8 mouse cellular contexts compared by ENCODE assay signal in genomic region chr11:6465122-6465521, GRCm38 (mm10). TPM values are rescaled to one million over a fixed set of nuclear protein-coding genes. Genes with fewer than 3 reads are reported as not detected.
DNase-seq lines count a peak whose midpoint lies in the region; ATAC-seq and TF ChIP-seq lines count a peak whose summit lies in the region.

No protein-coding gene starts in this region.

- DNase-seq in 3T3-L1 (ENCODE audit: low read depth, low spot score): peak; percentile 92
- peak; percentile 68 for DNase-seq in MEL-GATA-1-ER (ENCODE audit: extremely low read depth, low read depth)
- DNase-seq in cerebellum, adult 2 months: peak; percentile 71 to 73
- DNase-seq in forelimb bud, embryonic 11.5 days (ENCODE audit: low read depth, low spot score): peak; percentile 63
- DNase-seq in kidney, adult 18-20 months: peak; percentile 57
- DNase-seq in liver, embryonic 13.5 days: peak; percentile 39
- peak; percentile 62 to 74 for DNase-seq in natural killer cell, adult 2 months (ENCODE audit: low spot score in 2 of 2)
- peak; percentile 77 for DNase-seq in stomach, postnatal 0 days (ENCODE audit: low spot score)

- TF ChIP-seq EP300 in stomach, postnatal 0 days (optimal IDR thresholded peaks at IDR 0.05): no peak

- WGBS in cerebellum, adult 2 months: 14% methylated on average over 4 of the region's 4 CpGs
- WGBS in liver, embryonic 13.5 days (ENCODE audit: insufficient replicate concordance): 21% methylated on average over 4 of the region's 4 CpGs
- 26% methylated on average over 4 of the region's 4 CpGs for WGBS in stomach, postnatal 0 days

- no peak overlapping the region for H3K4me2 ChIP-seq in liver, embryonic 13.5 days
- no peak overlapping the region for H3K4me2 ChIP-seq in stomach, postnatal 0 days (replicated peaks; ENCODE audit: low read depth)

- TF ChIP-seq POLR2A in cerebellum, adult 2 months (IDR thresholded peaks at IDR 0.05; ENCODE audit: borderline replicate concordance, insufficient read depth, low read length): no peak

- H3K36me3 ChIP-seq in liver, embryonic 13.5 days: peaks cover 27% of the 10 kb centered on the region
- H3K36me3 ChIP-seq in stomach, postnatal 0 days (ENCODE audit: control insufficient read depth, insufficient read depth, low read length): no peaks in the 10 kb centered on the region; the same call in none of the 2 replicates

- no peak overlapping the region for H3K27ac ChIP-seq in cerebellum, adult 2 months (ENCODE audit: insufficient read depth, low read length)
- H3K27ac ChIP-seq in liver, embryonic 13.5 days: no peak overlapping the region
- H3K27ac ChIP-seq in stomach, postnatal 0 days (replicated peaks): no peak overlapping the region

- peak; percentile 63; the same call in 1 of the 2 replicates for TF ChIP-seq CTCF in cerebellum, adult 2 months (IDR thresholded peaks at IDR 0.05; ENCODE audit: borderline replicate concordance, insufficient read depth, low read depth, low read length)
- peak; percentile 78 for TF ChIP-seq CTCF in stomach, postnatal 0 days (IDR thresholded peaks at IDR 0.05; ENCODE audit: low read depth)

- no peak overlapping the region for H3K9ac ChIP-seq in liver, embryonic 13.5 days
- no peak overlapping the region for H3K9ac ChIP-seq in stomach, postnatal 0 days (ENCODE audit: low read length)

- H3K9me3 ChIP-seq in liver, embryonic 13.5 days (replicated peaks): no peaks in the 10 kb centered on the region
- H3K9me3 ChIP-seq in stomach, postnatal 0 days (ENCODE audit: control insufficient read depth, low read length): no peaks in the 10 kb centered on the region

- H3K4me1 ChIP-seq in cerebellum, adult 2 months (ENCODE audit: control insufficient read depth, insufficient read depth, low read length): peaks cover 6% of the 10 kb centered on the region; the same call in 1 of the 2 replicates
- peaks cover 26% of the 10 kb centered on the region for H3K4me1 ChIP-seq in liver, embryonic 13.5 days (replicated peaks)
- H3K4me1 ChIP-seq in stomach, postnatal 0 days (replicated peaks; ENCODE audit: control insufficient read depth, insufficient read depth): no peaks in the 10 kb centered on the region

- H3K4me3 ChIP-seq in cerebellum, adult 2 months (replicated peaks; ENCODE audit: insufficient read depth, low read depth, low read length): no peak overlapping the region
- H3K4me3 ChIP-seq in liver, embryonic 13.5 days (replicated peaks): no peak overlapping the region
- H3K4me3 ChIP-seq in stomach, postnatal 0 days (ENCODE audit: low read depth, low read length): no peak overlapping the region

- no peaks in the 10 kb centered on the region for H3K27me3 ChIP-seq in cerebellum, adult 2 months (ENCODE audit: control insufficient read depth, insufficient read depth, low read length)
- no peaks in the 10 kb centered on the region for H3K27me3 ChIP-seq in liver, embryonic 13.5 days
- no peaks in the 10 kb centered on the region for H3K27me3 ChIP-seq in stomach, postnatal 0 days (ENCODE audit: control insufficient read depth, insufficient read depth, low read length)

- no peak for ATAC-seq in liver, embryonic 13.5 days (ENCODE audit: low read depth)
- ATAC-seq in stomach, postnatal 0 days (ENCODE audit: low FRiP score, low TSS enrichment): peak; percentile 68

RNA-seq across cellular contexts. Expression of gene Purb, which starts 10.6 kb away (rescaled TPM):
- 76.9 and 81.9 TPM in 2 replicates for polyA plus RNA-seq in cerebellum, adult 2 months (2012; rRNA removed)
- polyA plus RNA-seq in liver, embryonic 13.5 days (2015; fragmentation: Nextera tagmentation; extraction: Ambion mirVana): 11.1 and 12.6 TPM in 2 replicates
- 17.5 and 19.6 TPM in 2 replicates for polyA plus RNA-seq in stomach, postnatal 0 days (2015; fragmentation: Nextera tagmentation; extraction: Ambion mirVana)

RNA-seq across cellular contexts. Expression of gene H2afv, which starts 20.9 kb away (rescaled TPM):
- polyA plus RNA-seq in cerebellum, adult 2 months (2012; rRNA removed): 106 and 107 TPM in 2 replicates
- 109 and 112 TPM in 2 replicates for polyA plus RNA-seq in liver, embryonic 13.5 days (2015; fragmentation: Nextera tagmentation; extraction: Ambion mirVana)
- polyA plus RNA-seq in stomach, postnatal 0 days (2015; fragmentation: Nextera tagmentation; extraction: Ambion mirVana): 187 and 198 TPM in 2 replicates

RNA-seq across cellular contexts. Expression of gene Ppia, which starts 49.9 kb away (rescaled TPM):
- polyA plus RNA-seq in cerebellum, adult 2 months (2012; rRNA removed): 2,288 and 2,321 TPM in 2 replicates
- 3,630 and 3,871 TPM in 2 replicates for polyA plus RNA-seq in liver, embryonic 13.5 days (2015; fragmentation: Nextera tagmentation; extraction: Ambion mirVana)
- polyA plus RNA-seq in stomach, postnatal 0 days (2015; fragmentation: Nextera tagmentation; extraction: Ambion mirVana): 4,199 and 4,786 TPM in 2 replicates

RNA-seq across cellular contexts. Expression of gene Myo1g, which starts 55.6 kb away (rescaled TPM):
- 0.77 and 0.86 TPM in 2 replicates for polyA plus RNA-seq in cerebellum, adult 2 months (2012; rRNA removed)
- polyA plus RNA-seq in liver, embryonic 13.5 days (2015; fragmentation: Nextera tagmentation; extraction: Ambion mirVana): 4.7 and 5.3 TPM in 2 replicates
- 0.77 and 0.85 TPM in 2 replicates for polyA plus RNA-seq in stomach, postnatal 0 days (2015; fragmentation: Nextera tagmentation; extraction: Ambion mirVana)

Comparison
In these comparisons a context has a peak if more than half of its experiments do, and no peak if none do; other contexts are left out.
1. DNase-seq: peak in every context shown above with its lines; median percentile 92 in 3T3-L1; 77 in stomach, postnatal 0 days; 72 in cerebellum, adult 2 months; 68 in MEL-GATA-1-ER; 68 in natural killer cell, adult 2 months; 63 in forelimb bud, embryonic 11.5 days; 57 in kidney, adult 18-20 months; 39 in liver, embryonic 13.5 days.